Mouse (Mus musculus) spleen, postnatal 4 days (tissue): ENCODE data around the gene Pnpo.
A peak's percentile ranks its signal among the peaks of the same experiment; 100 is the strongest.

Source experiments
- DNase-seq, 2 experiments: peaks; one replicate each; pipeline ENCODE4 v3.0.0; 2022; ENCODE audit warnings: low spot score in 2 of 2

The Pnpo gene

DNA sequence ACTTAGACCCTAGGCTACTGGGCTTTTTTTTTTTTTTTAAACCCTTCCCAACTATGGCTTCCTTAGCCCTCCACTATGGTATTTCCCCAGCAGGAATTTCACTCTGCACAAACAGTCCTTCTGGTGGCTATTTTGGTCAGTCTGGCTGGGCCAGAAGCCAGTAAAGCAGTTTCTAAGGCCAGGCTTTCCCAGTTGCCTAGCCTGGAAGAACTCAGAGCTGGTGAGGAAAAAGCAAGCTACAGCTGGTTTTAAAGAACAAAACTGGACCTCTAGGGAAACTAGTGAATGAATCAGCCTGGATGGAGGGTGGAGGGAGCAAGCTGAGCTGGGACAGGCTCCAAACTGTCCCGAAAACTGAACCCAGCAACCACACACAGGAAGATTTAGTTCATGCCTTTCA is 26.0 kb upstream of the Pnpo start:
- no peak for DNase-seq

DNA sequence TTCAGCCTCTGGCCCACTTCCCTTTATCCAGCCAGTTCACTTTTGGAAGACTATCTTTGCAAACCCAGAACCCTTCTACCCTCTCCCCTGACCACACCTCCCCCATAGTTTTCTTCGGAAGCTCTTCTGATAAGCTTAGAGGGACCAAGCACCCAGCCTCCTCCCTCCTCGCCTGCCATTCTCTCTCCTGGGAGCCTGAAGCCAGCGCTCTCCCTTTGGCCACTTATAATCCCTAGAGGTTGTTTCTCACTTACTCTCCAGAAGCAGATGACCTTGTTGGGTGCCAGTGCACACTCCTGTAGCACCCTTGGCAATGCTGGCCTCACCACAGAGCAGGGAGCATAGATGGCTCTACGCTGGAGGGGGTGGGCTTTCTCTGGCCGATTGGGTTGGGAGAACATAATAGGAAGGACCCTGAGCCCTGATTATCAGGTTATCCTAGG is 25.5 kb upstream of the Pnpo start:
- no peak for DNase-seq

DNA sequence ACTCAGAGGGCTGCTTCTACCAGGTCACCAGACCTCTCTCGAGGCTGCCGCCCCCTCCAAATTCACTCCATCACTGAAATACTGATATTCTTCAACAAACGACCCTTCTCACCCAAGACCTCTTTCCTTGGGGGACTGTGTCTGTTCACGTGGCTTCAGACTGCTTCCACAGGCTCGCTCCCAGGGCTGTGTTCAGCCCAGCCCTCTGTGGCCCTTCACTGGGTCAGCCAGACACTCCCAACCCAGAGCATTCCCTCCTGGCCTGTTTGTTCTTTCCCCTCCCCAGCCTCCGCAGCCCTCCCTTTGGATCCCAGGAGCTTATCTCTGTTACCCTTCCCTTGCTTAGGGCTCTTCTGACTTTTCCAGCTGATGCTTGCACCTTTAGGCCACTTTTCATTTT is 24.7 kb upstream of the Pnpo start:
- no peak for DNase-seq

DNA sequence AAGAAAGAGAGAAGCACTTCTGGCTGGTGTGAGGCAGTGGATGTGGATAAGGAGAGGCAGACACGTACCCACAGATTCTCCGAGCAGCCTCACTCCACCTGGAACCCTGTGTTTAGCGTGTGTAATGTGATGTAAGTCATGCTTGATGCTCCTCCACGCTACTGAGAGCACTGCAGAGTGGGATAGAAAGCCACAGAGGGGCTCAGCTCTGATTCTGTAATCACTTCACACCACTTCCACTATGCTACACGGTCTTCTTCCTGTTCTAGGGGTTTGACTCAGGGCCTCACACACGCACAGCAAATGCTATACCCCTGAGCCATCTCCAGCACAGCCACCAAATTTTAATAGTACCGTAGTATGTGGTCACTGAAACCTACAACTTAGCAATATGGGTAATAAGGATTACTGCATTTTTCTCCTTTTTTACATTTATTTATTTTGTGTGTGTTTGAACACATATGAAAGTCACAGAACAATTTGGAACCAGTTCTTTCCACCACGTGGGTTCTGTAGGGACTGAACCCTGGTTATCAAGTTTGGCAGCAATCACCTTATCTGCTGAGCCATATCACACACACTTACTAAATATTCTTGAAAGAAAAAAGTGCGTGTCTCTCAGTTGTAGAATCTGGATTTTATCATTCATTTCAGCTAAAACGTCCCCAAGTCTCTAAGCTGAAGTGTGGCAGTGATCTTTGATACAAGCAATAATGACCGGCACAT is 23.9 kb upstream of the Pnpo start:
- no peak for DNase-seq

GRCm38 (mm10) chr11:96966914-96967543 is 23.2 kb upstream of the Pnpo start:
- DNase-seq, result no peak

DNA sequence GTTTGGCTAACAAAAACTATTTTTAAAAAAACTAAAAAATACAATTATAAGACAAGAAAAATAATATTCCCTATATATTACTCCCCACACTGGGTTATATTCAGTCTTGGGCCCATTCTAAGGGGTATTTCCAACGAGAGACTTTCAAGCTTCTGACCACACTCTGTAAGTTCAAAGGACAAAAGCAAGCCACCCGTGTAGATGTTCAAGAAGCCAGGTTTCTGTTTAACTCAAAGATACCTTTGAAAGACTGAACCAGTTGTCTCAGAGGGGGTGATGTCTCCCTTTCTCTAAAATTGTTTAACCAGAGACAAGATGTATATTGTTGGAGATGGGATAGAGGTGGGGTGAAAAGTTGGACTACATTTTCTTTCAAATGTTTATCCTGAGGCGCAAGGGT is 22.4 kb upstream of the Pnpo start:
- DNase-seq, result no peak

GRCm38 (mm10) chr11:96963580-96963979 is 19.8 kb upstream of the Pnpo start:
- peak; percentile 91 to 97 for DNase-seq

DNA sequence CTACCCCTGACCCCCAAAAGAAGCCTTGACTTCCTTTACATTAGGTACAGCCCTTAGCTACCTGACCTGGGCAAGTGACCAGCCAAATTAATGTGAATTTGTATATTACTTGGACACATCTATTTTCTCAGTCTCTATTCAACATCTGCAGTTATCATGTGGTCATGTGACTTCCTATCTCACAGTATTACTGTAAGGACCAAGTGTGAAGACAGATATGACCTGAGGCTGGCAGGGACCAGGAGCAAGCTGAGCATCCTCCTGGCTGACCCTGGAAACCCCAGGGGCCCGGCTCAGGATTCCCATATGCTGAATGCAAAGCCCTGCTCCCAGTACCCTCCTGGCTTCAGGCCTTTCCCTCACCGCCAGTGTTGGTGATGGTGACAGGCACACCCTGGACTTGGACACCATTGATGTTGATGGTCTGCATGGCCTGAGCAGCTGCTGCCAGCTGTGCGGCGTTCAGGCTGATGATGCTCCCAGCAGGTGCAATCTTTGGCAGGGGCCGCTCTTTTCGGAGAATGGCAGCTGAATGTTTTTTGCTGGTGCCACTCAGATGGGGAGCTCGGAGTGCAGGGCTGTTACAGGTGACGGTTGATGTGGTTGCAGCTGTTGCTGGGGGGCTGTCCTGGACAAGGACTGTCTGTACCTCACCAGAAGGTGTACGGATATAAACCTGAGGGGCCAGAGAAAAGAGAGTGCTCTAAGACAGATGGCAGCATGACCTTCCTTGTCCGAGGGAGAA is 13.4 kb upstream of the Pnpo start:
- no peak for DNase-seq

GRCm38 (mm10) chr11:96956009-96956724 is 12.4 kb upstream of the Pnpo start:
- DNase-seq, result peak in 1 of 2 experiments; percentile 52

DNA sequence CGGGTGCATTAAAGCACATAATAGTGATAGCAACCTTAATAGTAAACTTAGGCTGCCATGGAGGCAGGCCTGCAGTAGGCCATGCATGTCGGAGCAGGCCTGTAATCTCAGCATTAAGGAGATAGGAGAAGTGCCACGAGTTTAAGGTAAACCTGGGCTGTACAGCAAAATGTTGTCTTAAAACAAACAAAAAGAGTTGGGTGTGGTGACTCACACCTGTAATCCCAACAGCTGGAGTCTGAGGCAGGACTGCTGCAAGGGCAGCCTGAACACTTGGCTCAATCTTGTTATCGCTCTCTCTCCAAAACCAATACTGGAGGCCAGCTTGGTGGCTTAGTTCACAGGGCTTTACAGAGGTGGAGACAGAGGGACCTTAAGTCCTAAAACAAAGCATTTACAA is 11.3 kb upstream of the Pnpo start:
- DNase-seq, result no peak

GRCm38 (mm10) chr11:96952896-96953295 is 9.1 kb upstream of the Pnpo start:
- DNase-seq, result no peak

DNA sequence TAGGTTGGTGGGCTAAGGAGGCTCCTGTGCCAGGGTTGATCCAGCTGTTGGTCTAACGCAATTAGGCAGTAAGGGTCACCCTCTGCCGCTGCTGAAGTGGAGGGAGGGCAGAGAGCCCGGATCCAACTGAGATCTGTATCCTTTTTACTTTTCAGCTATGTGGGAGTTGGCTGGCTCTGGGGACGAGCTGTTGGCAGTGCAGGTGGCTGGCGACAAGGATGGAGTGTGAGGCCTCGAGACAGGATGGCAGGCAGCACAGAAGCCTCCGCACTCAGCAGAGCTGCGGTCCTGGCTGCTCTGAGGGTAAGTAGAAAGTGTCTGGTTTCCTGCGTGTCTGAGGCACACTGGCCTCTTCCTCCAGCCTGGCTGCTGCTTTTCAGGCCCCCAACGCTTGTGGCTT is 8.6 kb upstream of the Pnpo start:
- DNase-seq, result no peak

DNA sequence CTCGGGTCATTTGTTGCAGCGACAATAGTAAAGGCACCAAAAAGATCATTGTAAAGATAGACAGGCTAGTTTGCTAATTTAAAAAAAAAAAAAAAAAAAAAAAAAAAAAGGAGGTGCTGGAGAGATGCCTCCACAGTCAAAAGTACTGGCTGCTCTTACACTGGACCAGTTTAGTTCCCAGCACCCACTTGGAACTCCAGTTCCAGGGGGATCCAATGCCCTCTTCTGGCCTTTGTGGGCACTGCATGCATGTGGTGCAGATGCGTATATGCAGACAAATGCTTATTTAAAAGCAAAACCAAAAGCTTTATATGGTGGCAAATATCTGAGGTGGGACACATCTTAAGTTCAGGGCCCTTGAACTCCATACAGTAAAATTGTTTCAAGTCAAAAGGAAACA is 7.0 kb upstream of the Pnpo start:
- DNase-seq, result peak in 1 of 2 experiments; percentile 72

GRCm38 (mm10) chr11:96947849-96948248 is 4.1 kb upstream of the Pnpo start:
- DNase-seq, result peak in 1 of 2 experiments; percentile 73

DNA sequence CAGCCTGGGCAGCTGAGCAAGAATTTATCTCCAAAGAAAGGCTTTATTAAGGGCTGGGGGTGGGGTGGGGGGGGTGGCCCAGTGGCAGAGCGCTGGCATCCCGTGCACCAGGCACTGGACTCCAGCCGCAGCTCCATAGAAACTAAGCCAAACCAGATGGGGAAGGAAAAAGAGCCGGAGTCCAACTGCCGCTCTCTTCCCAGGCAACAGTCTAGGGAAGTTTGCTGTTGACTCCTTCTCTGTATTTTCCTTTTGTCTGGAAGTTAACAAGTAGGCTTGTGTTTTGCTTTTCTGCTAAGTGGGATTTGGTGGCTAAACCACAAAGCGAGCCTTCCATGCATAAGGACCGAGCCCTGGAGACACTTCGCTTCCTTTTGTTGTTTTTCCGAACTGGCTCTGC is 2.7 kb upstream of the Pnpo start:
- no peak for DNase-seq

- no peak for DNase-seq
Measured at GRCm38 (mm10) chr11:96944844-96945580, 1.2 kb upstream of the Pnpo start.

DNA sequence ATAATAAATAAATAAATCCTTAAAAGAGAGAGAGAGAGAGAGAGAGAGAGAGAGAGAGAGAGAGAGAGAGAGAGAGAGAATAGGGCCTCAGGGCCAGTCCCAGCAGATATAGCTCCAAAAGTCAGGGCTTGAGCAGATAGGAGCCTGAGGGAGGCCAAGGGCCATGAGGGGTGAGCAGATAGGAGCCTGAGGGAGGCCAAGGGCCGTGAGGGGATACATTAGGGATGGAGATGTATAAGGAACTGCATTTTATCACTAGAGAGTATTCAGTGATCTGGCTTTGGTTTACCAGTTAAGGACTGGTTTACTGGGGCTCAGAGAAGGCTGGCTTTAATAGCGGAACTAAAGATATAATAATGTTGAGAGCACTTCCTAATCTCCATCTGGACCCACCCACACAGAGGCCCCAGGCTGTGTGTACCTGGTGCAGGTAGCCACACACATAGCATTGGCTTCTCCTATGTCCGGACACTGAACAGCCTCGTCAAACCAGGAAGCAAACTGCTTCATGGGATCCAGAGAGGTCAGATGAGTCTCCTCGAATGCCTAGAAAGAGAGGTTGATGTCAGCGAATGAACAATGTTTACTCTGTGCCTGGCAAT is 1.7 kb downstream of the Pnpo start:
- DNase-seq, result peak in 1 of 2 experiments; percentile 68

DNA sequence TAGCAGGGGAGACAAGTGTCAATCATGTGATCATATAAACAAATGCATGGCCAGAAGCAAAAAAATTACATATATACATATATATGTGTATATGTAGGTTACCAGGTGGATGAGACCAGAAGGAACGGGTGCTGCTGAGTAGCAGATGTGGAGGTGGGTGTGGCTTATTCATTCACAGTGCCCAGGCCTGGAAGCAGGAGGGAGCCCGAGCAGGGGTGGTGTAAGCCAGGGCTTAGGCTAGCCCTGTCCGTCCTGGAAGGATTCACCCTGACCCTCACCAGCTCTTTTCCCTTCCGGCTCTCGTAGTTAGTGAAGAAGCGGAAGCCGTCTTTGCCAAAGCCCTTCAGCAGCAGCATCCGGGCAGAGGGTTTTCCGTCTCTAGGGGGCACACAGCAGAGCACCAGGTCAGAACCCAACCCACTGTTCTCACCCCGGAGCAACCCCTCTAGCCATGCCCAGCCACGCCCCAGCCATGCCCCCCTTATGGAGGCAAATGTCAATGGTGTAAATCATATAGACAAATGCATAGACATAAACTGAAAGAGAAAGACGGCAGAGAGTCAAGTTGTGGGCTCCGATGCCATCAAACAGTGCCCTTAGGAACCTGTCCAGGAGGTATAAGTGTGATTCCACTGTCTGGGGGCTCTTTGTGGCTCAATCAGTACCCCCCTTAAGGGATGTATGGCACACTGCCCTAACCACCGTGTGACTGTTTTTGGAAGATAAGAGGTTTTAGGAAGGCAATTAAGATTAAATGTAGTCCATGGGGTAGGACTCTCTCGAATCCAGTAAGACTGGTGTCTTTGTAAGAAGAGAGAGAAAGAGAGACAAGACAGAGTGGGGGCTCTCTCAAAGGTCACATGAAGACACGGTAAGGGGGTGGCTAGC is 3.0 kb downstream of the Pnpo start:
- peak; percentile 70 to 82 for DNase-seq

DNA sequence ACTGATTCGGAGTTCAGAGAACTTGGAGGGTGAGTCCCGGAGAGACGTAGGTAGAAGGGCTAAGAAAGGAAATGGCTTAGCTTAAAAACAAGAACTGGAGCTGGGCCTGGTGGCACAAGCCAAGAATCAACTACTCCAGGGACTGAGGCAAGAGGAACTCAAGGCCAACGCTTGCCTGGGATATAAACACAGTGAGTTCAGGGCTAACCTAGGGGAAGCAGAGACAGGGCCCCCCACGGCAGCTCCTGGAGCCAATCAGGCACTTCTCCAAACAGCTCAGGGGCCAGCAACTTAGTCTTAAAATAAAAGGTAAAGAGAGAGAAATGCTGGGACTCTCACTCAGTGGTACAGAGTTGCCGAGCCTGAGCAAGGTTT is 5.4 kb downstream of the Pnpo start:
- no peak for DNase-seq
